Mouse (Mus musculus) neural tube, embryonic 15.5 days (tissue): ENCODE data around the gene Fgfr2. TPM values are rescaled to one million over a fixed set of nuclear protein-coding genes. Genes with fewer than 3 reads are reported as not detected.

Experiments used
- ATAC-seq: fragments of 200-750 bp; cut with Nextera tagmentation; 2 replicates; pipeline ENCODE4 v1.8.0; 2017; ENCODE audit warnings: mild to moderate bottlenecking, moderate TSS enrichment, moderate library complexity; ENCODE audit not compliant: low FRiP score
- H3K27ac ChIP-seq: fragments of 300-500 bp; sonication (generic); replicated peaks from 2 replicates; pipeline ENCODE4 v1.5.1; 2015; ENCODE audit warnings: mild to moderate bottlenecking, inconsistent platforms
- H3K27me3 ChIP-seq: fragments of 300-500 bp; sonication (generic); replicated peaks from 2 replicates; pipeline ENCODE4 v1.6.1; 2015; ENCODE audit warnings: inconsistent platforms
- H3K36me3 ChIP-seq: fragments of 300-500 bp; sonication (generic); 2 replicates; pipeline ENCODE4 v1.6.1; 2015; ENCODE audit warnings: inconsistent platforms
- H3K4me1 ChIP-seq: fragments of 300-500 bp; sonication (generic); 2 replicates; pipeline ENCODE4 v1.6.1; 2015; ENCODE audit warnings: inconsistent platforms
- H3K4me2 ChIP-seq: fragments of 300-500 bp; sonication (generic); 2 replicates; pipeline ENCODE4 v1.6.1; 2015; ENCODE audit warnings: inconsistent platforms, mild to moderate bottlenecking, moderate library complexity
- H3K4me3 ChIP-seq: fragments of 300-500 bp; sonication (generic); replicated peaks from 2 replicates; pipeline ENCODE4 v1.5.1; 2015; ENCODE audit warnings: mild to moderate bottlenecking, inconsistent platforms
- H3K9ac ChIP-seq: fragments of 300-500 bp; sonication (generic); replicated peaks from 2 replicates; pipeline ENCODE4 v1.6.1; 2015; ENCODE audit warnings: mild to moderate bottlenecking, inconsistent platforms
- H3K9me3 ChIP-seq: fragments of 300-500 bp; sonication (generic); replicated peaks from 2 replicates; pipeline ENCODE4 v1.6.1; 2016; ENCODE audit warnings: inconsistent platforms
- WGBS: fragments of 180-500 bp; shearing (Covaris S2); methylation state at CpG from one replicate; pipeline ENCODE4 v1.1.7; 2015; ENCODE audit warnings: mixed read lengths; 5-methylcytosine and 5-hydroxymethylcytosine counted together
- polyA plus RNA-seq: library from polyadenylated mRNA; unstranded; fragments of >200 nt; fragmentation: Nextera tagmentation; extraction: Ambion mirVana; gene quantifications from 2 replicates; pipeline ENCODE4 v1.2.1, GENCODE M21; 2015

Gene Fgfr2
- polyA plus RNA-seq, 1 experiment from 2014 or later, result 21.2 TPM

DNA sequence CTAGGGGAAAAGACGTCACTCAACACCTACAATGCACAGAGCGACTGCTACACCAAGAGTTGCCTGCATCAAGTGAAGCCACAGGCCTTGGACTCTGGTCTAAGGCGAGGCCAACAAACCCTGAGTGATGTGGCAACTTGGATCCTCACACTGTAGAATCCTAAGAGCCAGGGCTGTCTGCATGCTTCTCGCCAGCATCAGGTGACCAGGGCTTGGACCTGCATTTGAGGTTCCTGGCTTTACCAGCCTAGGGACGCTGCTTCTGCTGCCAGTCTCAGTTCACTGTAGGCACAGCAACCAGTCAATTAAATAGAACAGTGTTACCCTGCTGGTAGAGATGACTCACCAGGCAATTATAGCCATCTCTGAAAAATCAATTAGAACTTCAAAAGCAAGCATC, 1011.4 kb downstream of the Fgfr2 start:
- Histone ChIP-seq H3K4me3 (no peak overlapping the region), H3K9ac (no peak overlapping the region), H3K36me3 (no peaks in the 10 kb centered on the region), H3K9me3 (no peaks in the 10 kb centered on the region), H3K4me2 (no peak overlapping the region), H3K27ac (no peak overlapping the region), H3K4me1 (peaks cover 5% of the 10 kb centered on the region; the same call in 1 of the 2 replicates), H3K27me3 (no peaks in the 10 kb centered on the region)
- no peak for ATAC-seq
- 54% methylated on average over 5 of the region's 5 CpGs for WGBS

DNA sequence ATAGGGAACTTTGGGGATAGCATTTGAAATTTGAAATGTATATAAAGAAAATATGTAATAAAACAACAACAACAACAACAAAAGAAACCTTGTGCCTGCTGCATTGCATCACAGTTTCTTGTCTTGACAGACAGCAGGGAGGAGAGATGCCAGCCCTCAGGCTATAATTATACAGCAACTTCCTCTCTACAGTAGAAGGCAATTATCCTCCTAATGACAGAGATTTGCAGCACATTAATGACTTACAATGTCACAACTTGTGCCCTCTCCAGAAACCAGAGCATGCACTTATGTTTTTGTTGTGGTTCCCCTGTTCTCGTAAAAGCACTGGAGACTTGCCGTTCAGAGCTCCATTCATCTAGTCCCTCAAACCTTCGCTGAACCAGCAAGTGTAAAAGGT, 1012.8 kb downstream of the Fgfr2 start:
- no peaks in the 10 kb centered on the region for H3K36me3 ChIP-seq
- H3K4me3 ChIP-seq, result no peak overlapping the region
- H3K4me1 ChIP-seq, result peaks cover 5% of the 10 kb centered on the region; the same call in 1 of the 2 replicates
- no peak for ATAC-seq
- H3K9me3 ChIP-seq, result no peaks in the 10 kb centered on the region
- 75% methylated on average over 3 of the region's 3 CpGs for WGBS
- no peak overlapping the region for H3K4me2 ChIP-seq
- H3K9ac ChIP-seq, result no peak overlapping the region
- no peaks in the 10 kb centered on the region for H3K27me3 ChIP-seq
- H3K27ac ChIP-seq, result no peak overlapping the region

DNA sequence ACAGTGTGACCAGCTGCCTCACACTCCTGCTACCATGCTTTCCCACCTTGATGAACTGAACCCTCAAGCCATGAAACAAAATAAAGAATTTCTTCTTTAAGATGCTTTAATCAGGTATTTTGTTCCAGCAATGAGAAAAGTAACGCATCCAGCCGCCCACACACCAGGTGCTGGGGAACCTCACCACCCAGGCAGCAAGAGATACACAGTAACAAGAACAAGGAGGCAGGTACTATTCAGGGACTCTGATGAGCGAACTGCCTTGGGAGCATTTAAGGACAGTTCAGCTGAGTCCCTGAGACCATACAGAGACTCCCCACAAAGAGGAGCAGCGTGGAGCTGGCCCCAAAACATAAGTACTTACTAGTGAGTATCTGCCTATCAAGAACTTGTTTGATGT, 1016.3 kb downstream of the Fgfr2 start:
- Histone ChIP-seq H3K4me2 (no peak overlapping the region), H3K27ac (no peak overlapping the region), H3K9ac (no peak overlapping the region), H3K27me3 (no peaks in the 10 kb centered on the region), H3K4me3 (no peak overlapping the region), H3K36me3 (no peaks in the 10 kb centered on the region), H3K9me3 (no peaks in the 10 kb centered on the region), H3K4me1 (peaks cover 2% of the 10 kb centered on the region; the same call in 1 of the 2 replicates)
- ATAC-seq, result no peak
- WGBS, result 86% methylated on average over 4 of the region's 4 CpGs

DNA sequence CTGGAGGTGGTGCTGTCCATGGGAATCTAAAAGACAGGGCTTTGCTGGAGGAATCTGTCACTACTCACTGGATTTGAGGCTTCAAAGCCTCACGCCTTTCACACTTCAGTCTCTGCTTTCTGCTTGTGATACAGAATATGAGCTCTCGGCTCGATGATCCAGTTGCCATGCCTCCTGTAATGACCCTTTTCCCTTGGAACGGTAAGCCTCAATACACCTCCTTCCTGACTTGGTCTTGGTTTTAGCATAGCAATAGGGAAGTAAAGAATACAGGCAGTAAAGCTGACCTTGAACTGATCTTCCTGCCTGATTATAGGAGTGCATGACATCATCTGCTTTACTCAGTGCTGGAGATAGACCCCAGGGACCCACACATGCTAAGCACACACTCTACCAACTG, 1017.8 kb downstream of the Fgfr2 start:
- WGBS, result 79% methylated on average over 4 of the region's 4 CpGs
- no peak for ATAC-seq
- H3K36me3 ChIP-seq, result no peaks in the 10 kb centered on the region

DNA sequence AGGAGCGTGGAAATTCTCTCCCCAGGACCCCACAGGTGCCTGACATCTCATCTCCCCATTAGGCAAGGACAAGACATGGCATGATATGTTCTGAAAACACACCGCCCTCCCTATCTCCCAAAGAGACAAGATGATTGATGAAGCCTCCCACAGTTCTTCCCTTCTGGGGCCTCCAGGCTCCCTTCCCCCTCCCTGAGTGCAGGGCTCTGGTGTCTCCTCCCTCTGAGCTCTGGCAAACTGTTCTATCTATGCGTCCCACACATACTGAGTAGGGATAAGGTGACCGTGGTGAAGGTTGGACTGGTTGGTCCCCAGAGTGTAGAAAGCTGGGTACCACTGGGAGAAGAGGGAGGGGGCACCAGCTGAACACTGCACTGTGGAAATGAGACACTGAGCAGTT, 1024.7 kb downstream of the Fgfr2 start:
- ATAC-seq, result no peak
- Histone ChIP-seq H3K9ac (no peak overlapping the region), H3K27ac (no peak overlapping the region), H3K36me3 (no peaks in the 10 kb centered on the region), H3K9me3 (no peaks in the 10 kb centered on the region), H3K4me1 (no peaks in the 10 kb centered on the region), H3K27me3 (no peaks in the 10 kb centered on the region), H3K4me3 (no peak overlapping the region), H3K4me2 (no peak overlapping the region)
- WGBS, result 77% methylated on average over 4 of the region's 4 CpGs

More for the DNA sequence above, 1017.8 kb downstream of the Fgfr2 start:
- Histone ChIP-seq H3K4me1 (no peaks in the 10 kb centered on the region), H3K4me3 (no peak overlapping the region), H3K27ac (no peak overlapping the region), H3K27me3 (no peaks in the 10 kb centered on the region), H3K9ac (no peak overlapping the region), H3K4me2 (no peak overlapping the region), H3K9me3 (no peaks in the 10 kb centered on the region)

DNA sequence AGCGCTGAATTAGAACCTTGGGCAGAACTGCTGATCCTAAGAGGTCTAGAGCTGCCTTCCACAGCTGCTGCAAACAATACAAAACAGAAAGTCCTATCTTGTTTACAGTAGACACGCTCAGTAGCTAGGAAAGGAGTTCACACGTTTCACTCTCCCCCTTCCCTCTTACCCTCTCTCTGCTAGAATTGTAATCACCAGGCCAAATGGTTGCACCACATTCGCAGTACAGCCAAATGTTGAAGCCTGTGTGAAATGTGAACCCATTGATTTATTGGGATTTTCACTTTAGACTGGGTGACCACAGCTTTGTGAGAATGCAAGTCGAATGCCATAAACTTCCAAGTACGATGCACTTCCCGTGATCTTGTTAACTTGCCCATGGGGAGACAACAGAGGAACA, 1028.5 kb downstream of the Fgfr2 start:
- Histone ChIP-seq H3K4me1 (no peaks in the 10 kb centered on the region), H3K4me2 (no peak overlapping the region), H3K4me3 (no peak overlapping the region), H3K36me3 (no peaks in the 10 kb centered on the region), H3K9ac (no peak overlapping the region), H3K9me3 (no peaks in the 10 kb centered on the region), H3K27me3 (no peaks in the 10 kb centered on the region), H3K27ac (no peak overlapping the region)
- ATAC-seq, result no peak
- WGBS, result 77% methylated on average over 7 of the region's 7 CpGs

DNA sequence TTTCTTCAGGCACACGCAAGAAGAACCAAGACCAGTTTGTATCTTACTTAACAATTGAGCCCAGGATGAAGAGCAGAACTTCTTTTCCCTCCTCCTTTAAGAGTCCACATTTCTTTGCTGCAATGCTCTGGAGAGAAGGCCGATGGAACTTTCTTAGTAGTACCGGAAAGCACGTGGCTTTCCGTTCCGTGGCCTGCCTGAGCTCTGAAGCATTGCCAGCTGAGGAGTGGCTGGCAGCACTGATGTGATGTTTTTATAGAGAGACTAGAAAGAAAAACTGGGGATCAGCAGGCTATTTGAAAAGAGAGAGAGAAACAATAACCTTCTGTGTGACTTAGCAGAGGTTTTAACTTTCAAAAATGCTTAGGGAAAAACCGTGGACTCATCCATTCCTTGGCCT, 1031.6 kb downstream of the Fgfr2 start:
- no peak overlapping the region for H3K27ac ChIP-seq
- no peak for ATAC-seq
- no peaks in the 10 kb centered on the region for H3K27me3 ChIP-seq
- H3K4me3 ChIP-seq, result no peak overlapping the region
- no peaks in the 10 kb centered on the region for H3K4me1 ChIP-seq
- H3K9me3 ChIP-seq, result no peaks in the 10 kb centered on the region
- no peaks in the 10 kb centered on the region for H3K36me3 ChIP-seq
- WGBS, result 89% methylated on average over 7 of the region's 7 CpGs
- H3K4me2 ChIP-seq, result no peak overlapping the region
- H3K9ac ChIP-seq, result no peak overlapping the region

DNA sequence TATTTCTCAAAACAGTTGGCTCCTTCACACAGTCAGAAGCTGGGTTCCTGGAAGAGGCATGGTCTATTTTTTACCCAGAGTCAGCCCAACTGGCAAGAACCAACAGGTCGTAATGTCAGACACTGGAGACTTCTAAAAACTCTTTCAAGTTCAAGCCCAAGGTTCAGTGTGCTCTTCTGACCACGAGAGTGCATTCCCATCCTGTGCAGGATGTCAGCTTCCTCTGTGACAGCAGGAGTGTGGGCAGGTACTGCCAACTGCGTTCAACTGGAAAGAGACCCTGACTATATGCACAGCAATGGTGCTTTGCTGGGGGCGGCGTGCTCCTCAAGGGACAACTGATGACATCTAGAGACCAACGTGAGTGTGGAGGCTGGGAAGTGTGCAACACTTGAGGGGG, 1034.5 kb downstream of the Fgfr2 start:
- Histone ChIP-seq H3K9ac (no peak overlapping the region), H3K4me3 (no peak overlapping the region), H3K27ac (no peak overlapping the region), H3K36me3 (no peaks in the 10 kb centered on the region), H3K9me3 (no peaks in the 10 kb centered on the region), H3K4me1 (no peaks in the 10 kb centered on the region), H3K4me2 (no peak overlapping the region), H3K27me3 (no peaks in the 10 kb centered on the region)
- no peak for ATAC-seq
- 76% methylated on average over 6 of the region's 6 CpGs for WGBS

DNA sequence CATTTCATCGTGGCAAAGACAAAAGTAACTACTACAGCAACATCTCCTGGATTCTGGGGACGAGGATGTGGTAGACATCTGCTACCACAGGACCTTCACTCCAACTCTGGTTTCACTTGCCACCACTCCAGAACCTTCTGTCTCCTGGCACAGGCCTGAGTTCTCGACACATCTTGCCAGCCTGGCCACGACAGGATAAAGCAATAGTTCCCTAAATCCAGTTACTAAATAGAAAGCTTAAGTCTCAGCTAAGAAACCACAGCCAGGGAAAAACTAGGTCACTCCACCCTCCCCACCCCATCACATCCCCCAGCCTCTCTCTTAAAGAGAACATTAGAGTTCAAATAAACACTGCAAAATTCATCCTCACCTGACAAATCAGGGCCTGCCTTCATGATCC, 1035.0 kb downstream of the Fgfr2 start:
- no peak overlapping the region for H3K27ac ChIP-seq
- H3K4me2 ChIP-seq, result no peak overlapping the region
- no peak overlapping the region for H3K4me3 ChIP-seq
- no peak overlapping the region for H3K9ac ChIP-seq
- H3K4me1 ChIP-seq, result no peaks in the 10 kb centered on the region
- no peaks in the 10 kb centered on the region for H3K36me3 ChIP-seq
- H3K27me3 ChIP-seq, result no peaks in the 10 kb centered on the region
- no peak for ATAC-seq
- 79% methylated on average over 4 of the region's 4 CpGs for WGBS
- no peaks in the 10 kb centered on the region for H3K9me3 ChIP-seq

DNA sequence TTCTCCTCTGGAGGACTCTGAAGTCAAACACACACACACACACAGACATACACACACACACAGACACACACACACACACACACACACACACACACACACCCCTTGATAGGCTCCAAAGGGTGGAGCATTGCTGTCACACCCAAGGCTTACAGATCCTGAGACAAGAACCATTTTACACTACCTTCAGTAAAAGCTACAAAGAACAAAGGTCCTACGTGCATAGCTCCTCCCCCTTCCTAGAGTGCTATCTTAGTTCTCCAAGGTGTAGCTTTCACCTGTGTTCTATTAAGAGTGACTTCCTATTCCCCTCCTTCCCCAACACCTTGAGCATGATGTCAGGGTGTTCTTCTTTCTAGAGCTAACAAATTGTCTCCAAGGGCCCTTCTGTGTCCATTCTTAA, 1047.3 kb downstream of the Fgfr2 start:
- Histone ChIP-seq H3K9ac (no peak overlapping the region), H3K9me3 (no peaks in the 10 kb centered on the region), H3K4me1 (no peaks in the 10 kb centered on the region), H3K36me3 (no peaks in the 10 kb centered on the region), H3K4me2 (no peak overlapping the region), H3K4me3 (no peak overlapping the region), H3K27me3 (no peaks in the 10 kb centered on the region), H3K27ac (no peak overlapping the region)
- ATAC-seq, result no peak
- 69% methylated on average over 1 of the region's 1 CpGs for WGBS

DNA sequence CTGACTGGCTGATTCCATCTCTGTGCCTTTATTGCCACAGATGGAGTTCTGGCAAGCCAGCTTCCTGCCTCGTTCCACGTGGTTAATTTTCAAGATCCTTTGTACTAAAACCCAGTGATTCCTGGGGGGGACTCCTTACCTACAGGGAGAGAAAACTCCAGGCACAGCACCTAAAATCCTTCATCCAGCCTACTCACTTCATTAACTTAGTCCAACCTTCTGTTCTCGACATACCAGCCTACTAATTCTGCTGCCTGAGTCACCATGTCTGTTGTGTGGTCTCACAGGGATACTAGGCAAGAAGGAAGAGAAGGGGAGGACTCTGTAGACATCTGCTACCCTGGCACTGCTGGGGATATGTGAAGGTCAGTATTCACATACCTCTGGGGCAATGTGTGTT, 1048.6 kb downstream of the Fgfr2 start:
- Histone ChIP-seq H3K27ac (no peak overlapping the region), H3K4me2 (no peak overlapping the region), H3K36me3 (no peaks in the 10 kb centered on the region), H3K9ac (no peak overlapping the region), H3K27me3 (no peaks in the 10 kb centered on the region), H3K4me1 (no peaks in the 10 kb centered on the region), H3K9me3 (no peaks in the 10 kb centered on the region), H3K4me3 (no peak overlapping the region)
- no peak for ATAC-seq
- WGBS, result 63% methylated on average over 3 of the region's 3 CpGs

DNA sequence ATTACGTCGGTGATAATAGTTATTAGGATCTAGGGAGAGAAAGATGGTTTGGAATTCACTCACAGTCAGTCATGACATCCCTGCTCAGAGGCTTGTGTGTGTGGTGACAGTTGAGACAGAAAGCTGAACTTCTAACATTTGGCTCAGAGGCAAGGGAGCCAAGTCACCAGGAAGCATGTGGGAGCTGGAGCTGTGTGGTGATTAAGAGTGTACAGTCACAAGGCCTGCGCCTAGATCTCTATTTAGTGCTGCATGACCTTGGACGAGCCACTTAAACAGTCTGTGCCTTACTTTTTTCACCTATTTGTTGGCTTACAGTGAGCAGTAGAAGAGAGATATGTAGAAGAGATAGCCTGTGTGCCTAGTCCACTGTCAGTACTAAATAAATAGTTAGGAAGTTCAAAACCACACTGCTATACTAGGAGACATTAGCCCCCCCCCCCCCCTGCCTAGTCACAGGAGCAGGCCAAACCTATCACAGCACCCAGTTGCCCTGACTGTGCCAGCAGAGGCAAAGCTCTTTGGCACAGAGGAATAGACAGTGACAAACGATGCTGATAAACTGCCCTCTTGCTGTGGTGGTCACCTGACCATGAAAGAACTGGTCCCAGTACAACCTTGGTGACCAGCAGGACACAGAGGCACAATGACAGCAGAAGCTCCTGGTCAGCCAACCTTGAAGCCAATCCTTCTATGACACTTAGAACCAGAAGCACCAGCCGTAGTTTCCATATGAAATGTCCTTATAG, 1052.1 kb downstream of the Fgfr2 start:
- Histone ChIP-seq H3K27me3 (no peaks in the 10 kb centered on the region), H3K4me2 (no peak overlapping the region), H3K4me3 (no peak overlapping the region), H3K27ac (no peak overlapping the region), H3K36me3 (no peaks in the 10 kb centered on the region), H3K4me1 (no peaks in the 10 kb centered on the region), H3K9me3 (no peaks in the 10 kb centered on the region), H3K9ac (no peak overlapping the region)
- no peak for ATAC-seq
- WGBS, result 87% methylated on average over 6 of the region's 6 CpGs
